Mouse (Mus musculus) CH12.LX (cell line): ENCODE results near the gene Hist1h3a. TPM values are rescaled to one million over a fixed set of nuclear protein-coding genes. Genes with fewer than 3 reads are reported as not detected.

Experiments
- DNase-seq: peaks from one replicate; pipeline ENCODE4 v3.0.0-alpha.2; 2013; ENCODE audit errors: extremely low read depth
- H3K27ac ChIP-seq: 2 replicates; pipeline ENCODE4 v1.5.1; 2012; ENCODE audit warnings: low read depth, mild to moderate bottlenecking, control low read depth, moderate library complexity; ENCODE audit not compliant: insufficient read depth
- H3K27me3 ChIP-seq: replicated peaks from 2 replicates; pipeline ENCODE3; 2012; ENCODE audit warnings: inconsistent platforms
- H3K36me3 ChIP-seq, 2 experiments: replicated peaks in 1 of 2; 2 replicates each; pipeline versions ENCODE3 to v1.6.1; 2012; ENCODE audit warnings: inconsistent platforms in 1 of 2, low read length in 1 of 2, mild to moderate bottlenecking in 1 of 2, mixed read lengths in 1 of 2, moderate library complexity in 1 of 2; ENCODE audit not compliant: control insufficient read depth in 1 of 2, insufficient read depth in 1 of 2
- H3K4me1 ChIP-seq, 2 experiments: 2 replicates each; pipeline ENCODE4 v1.6.1; 2012; ENCODE audit warnings: inconsistent platforms in 1 of 2, moderate library complexity in 1 of 2; ENCODE audit not compliant: insufficient read depth in 2 of 2, control insufficient read depth in 1 of 2
- H3K4me2 ChIP-seq: 2 replicates; pipeline ENCODE4 v1.6.1; 2012; ENCODE audit warnings: low read depth, mild to moderate bottlenecking, control low read depth; ENCODE audit not compliant: poor library complexity, insufficient read depth, severe bottlenecking
- H3K4me3 ChIP-seq, 3 experiments: fragments of 150-350 bp in 1 of 3; sonication (generic) in 1 of 3; replicated peaks in 1 of 3; 2 replicates each; pipeline versions ENCODE3 to v1.5.1; 2011 to 2012; ENCODE audit warnings: low read depth in 2 of 3, low read length in 2 of 3, mild to moderate bottlenecking in 2 of 3, moderate library complexity in 2 of 3, control low read depth in 1 of 3, improper control_type of control experiment in 1 of 3, inconsistent platforms in 1 of 3, mixed read lengths in 1 of 3; ENCODE audit not compliant: poor library complexity in 1 of 3
- H3K79me2 ChIP-seq: replicated peaks from 2 replicates; pipeline ENCODE4 v1.6.1; 2012; ENCODE audit warnings: mild to moderate bottlenecking, moderate library complexity; ENCODE audit not compliant: control insufficient read depth, poor library complexity, insufficient read depth, severe bottlenecking; ENCODE audit errors: extremely low read depth
- H3K9ac ChIP-seq: 2 replicates; pipeline ENCODE4 v1.6.1; 2012; ENCODE audit warnings: low read depth, mild to moderate bottlenecking, control low read depth, moderate library complexity; ENCODE audit not compliant: insufficient read depth
- H3K9me3 ChIP-seq: replicated peaks from 2 replicates; pipeline ENCODE3; 2012; ENCODE audit warnings: low read length, inconsistent platforms, mixed read lengths
- BHLHE40 ChIP-seq: IDR thresholded peaks from 2 replicates; pipeline ENCODE4 v1.6.1; 2011; ENCODE audit warnings: mild to moderate bottlenecking, low read depth, low read length, improper control_type of control experiment
- CHD1 ChIP-seq: IDR thresholded peaks from 2 replicates; pipeline ENCODE4 v1.6.1; 2012; ENCODE audit warnings: low read depth, low read length, improper control_type of control experiment, inconsistent platforms
- CHD2 ChIP-seq: IDR thresholded peaks from 2 replicates; pipeline ENCODE4 v1.6.1; 2011; ENCODE audit warnings: low read length, improper control_type of control experiment
- CTCF ChIP-seq, 2 experiments: IDR thresholded peaks in 1 of 2; conservative IDR thresholded peaks in 1 of 2; 2 replicates each; pipeline ENCODE4 v1.5.1; 2011 to 2012; ENCODE audit warnings: low read depth in 2 of 2, low read length in 2 of 2, improper control_type of control experiment in 1 of 2, inconsistent platforms in 1 of 2, mild to moderate bottlenecking in 1 of 2, moderate library complexity in 1 of 2
- E2F4 ChIP-seq: IDR thresholded peaks from 2 replicates; pipeline ENCODE4 v1.6.1; 2011; ENCODE audit warnings: low read depth, low read length, improper control_type of control experiment; ENCODE audit not compliant: insufficient replicate concordance
- ELF1 ChIP-seq: IDR thresholded peaks from 2 replicates; pipeline ENCODE4 v1.6.1; 2014; ENCODE audit warnings: low read depth, mild to moderate bottlenecking, inconsistent platforms, low read length, improper control_type of control experiment
- EP300 ChIP-seq: IDR thresholded peaks from 2 replicates; pipeline ENCODE4 v1.6.1; 2011; ENCODE audit warnings: low read length, improper control_type of control experiment
- ETS1 ChIP-seq: conservative IDR thresholded peaks from 2 replicates; pipeline ENCODE4 v1.6.1; 2012; ENCODE audit warnings: low read depth, mild to moderate bottlenecking, inconsistent platforms, low read length, improper control_type of control experiment, moderate library complexity
- GABPA ChIP-seq: IDR thresholded peaks from 2 replicates; pipeline ENCODE4 v1.6.1; 2012; ENCODE audit warnings: low read depth, low read length, improper control_type of control experiment, inconsistent platforms; ENCODE audit not compliant: insufficient replicate concordance
- HCFC1 ChIP-seq: IDR thresholded peaks from 2 replicates; pipeline ENCODE4 v1.6.1; 2012; ENCODE audit warnings: low read depth, mild to moderate bottlenecking, inconsistent platforms, low read length, improper control_type of control experiment
- IRF4 ChIP-seq: IDR thresholded peaks from 2 replicates; pipeline ENCODE4 v1.6.1; 2014; ENCODE audit warnings: low read depth, mild to moderate bottlenecking, inconsistent platforms, low read length, improper control_type of control experiment
- JUN ChIP-seq: IDR thresholded peaks from 2 replicates; pipeline ENCODE4 v1.6.1; 2011; ENCODE audit warnings: low read depth, mild to moderate bottlenecking, low read length, improper control_type of control experiment, moderate library complexity; ENCODE audit not compliant: insufficient read depth
- JUND ChIP-seq: conservative IDR thresholded peaks from 2 replicates; pipeline ENCODE4 v1.6.1; 2011; ENCODE audit warnings: low read depth, low read length, improper control_type of control experiment
- KAT2A ChIP-seq: IDR thresholded peaks from 2 replicates; pipeline ENCODE4 v1.6.1; 2012; ENCODE audit warnings: low read length, improper control_type of control experiment, inconsistent platforms; ENCODE audit not compliant: insufficient replicate concordance
- MAFK ChIP-seq: IDR thresholded peaks from 2 replicates; pipeline ENCODE4 v1.6.1; 2011; ENCODE audit warnings: low read length, improper control_type of control experiment; ENCODE audit not compliant: insufficient replicate concordance
- MAX ChIP-seq: IDR thresholded peaks from 2 replicates; pipeline ENCODE4 v1.6.1; 2011; ENCODE audit warnings: low read length, improper control_type of control experiment
- MAZ ChIP-seq: IDR thresholded peaks from 2 replicates; pipeline ENCODE4 v1.6.1; 2012; ENCODE audit warnings: low read depth, mild to moderate bottlenecking, inconsistent platforms, low read length, improper control_type of control experiment, moderate library complexity
- MEF2A ChIP-seq: IDR thresholded peaks from 2 replicates; pipeline ENCODE4 v1.6.1; 2014; ENCODE audit warnings: low read depth, mild to moderate bottlenecking, inconsistent platforms, low read length, improper control_type of control experiment, borderline replicate concordance
- MXI1 ChIP-seq: IDR thresholded peaks from 2 replicates; pipeline ENCODE4 v1.6.1; 2011; ENCODE audit warnings: mild to moderate bottlenecking, low read depth, low read length, improper control_type of control experiment
- MYC ChIP-seq: IDR thresholded peaks from 2 replicates; pipeline ENCODE4 v1.6.1; 2011; ENCODE audit warnings: low read depth, mild to moderate bottlenecking, improper control_type of control experiment, low read length
- NELFE ChIP-seq: IDR thresholded peaks from 2 replicates; pipeline ENCODE4 v1.6.1; 2011; ENCODE audit warnings: low read depth, low read length, improper control_type of control experiment
- NRF1 ChIP-seq: IDR thresholded peaks from 2 replicates; pipeline ENCODE4 v1.6.1; 2014; ENCODE audit warnings: low read depth, mild to moderate bottlenecking, inconsistent platforms, low read length, improper control_type of control experiment, moderate library complexity
- PAX5 ChIP-seq: IDR thresholded peaks from 2 replicates; pipeline ENCODE4 v1.6.1; 2012; ENCODE audit warnings: low read length, inconsistent platforms, mixed read lengths
- POLR2A ChIP-seq: IDR thresholded peaks from 2 replicates; pipeline ENCODE4 v1.6.1; 2011; ENCODE audit warnings: low read depth, mild to moderate bottlenecking, improper control_type of control experiment, low read length
- POLR2AphosphoS2 ChIP-seq: IDR thresholded peaks from 2 replicates; pipeline ENCODE4 v1.6.1; 2011; ENCODE audit warnings: low read depth, low read length, improper control_type of control experiment
- RAD21 ChIP-seq: IDR thresholded peaks from 2 replicates; pipeline ENCODE4 v1.6.1; 2011; ENCODE audit warnings: low read depth, mild to moderate bottlenecking, low read length, improper control_type of control experiment, moderate library complexity
- RCOR1 ChIP-seq: conservative IDR thresholded peaks from 2 replicates; pipeline ENCODE4 v1.6.1; 2012; ENCODE audit warnings: low read depth, mild to moderate bottlenecking, inconsistent platforms, low read length, improper control_type of control experiment
- SIN3A ChIP-seq: IDR thresholded peaks from 2 replicates; pipeline ENCODE4 v1.6.1; 2012; ENCODE audit warnings: low read length, improper control_type of control experiment, inconsistent platforms
- SMC3 ChIP-seq: IDR thresholded peaks from 2 replicates; pipeline ENCODE4 v1.6.1; 2011; ENCODE audit warnings: low read depth, low read length, improper control_type of control experiment
- TBP ChIP-seq: conservative IDR thresholded peaks from 2 replicates; pipeline ENCODE4 v1.6.1; 2011; ENCODE audit warnings: low read depth, low read length, improper control_type of control experiment
- TCF12 ChIP-seq: IDR thresholded peaks from 2 replicates; pipeline ENCODE4 v1.6.1; 2014; ENCODE audit warnings: low read depth, mild to moderate bottlenecking, inconsistent platforms, low read length, improper control_type of control experiment
- UBTF ChIP-seq: IDR thresholded peaks from 2 replicates; pipeline ENCODE4 v1.6.1; 2012; ENCODE audit warnings: low read depth, mild to moderate bottlenecking, inconsistent platforms, low read length, improper control_type of control experiment, moderate library complexity
- USF1 ChIP-seq: IDR thresholded peaks from 2 replicates; pipeline ENCODE4 v1.6.1; 2014; ENCODE audit warnings: low read depth, mild to moderate bottlenecking, inconsistent platforms, low read length, improper control_type of control experiment
- USF2 ChIP-seq: conservative IDR thresholded peaks from 2 replicates; pipeline ENCODE4 v1.6.1; 2011; ENCODE audit warnings: low read depth, low read length, improper control_type of control experiment
- ZC3H11A ChIP-seq: IDR thresholded peaks from 2 replicates; pipeline ENCODE4 v1.6.1; 2012; ENCODE audit warnings: low read depth, mild to moderate bottlenecking, inconsistent platforms, low read length, improper control_type of control experiment
- ZKSCAN1 ChIP-seq: IDR thresholded peaks from 2 replicates; pipeline ENCODE4 v1.6.1; 2012; ENCODE audit warnings: low read depth, inconsistent platforms, low read length, improper control_type of control experiment, borderline replicate concordance
- ZMIZ1 ChIP-seq: IDR thresholded peaks from 2 replicates; pipeline ENCODE4 v1.6.1; 2012; ENCODE audit warnings: low read depth, mild to moderate bottlenecking, inconsistent platforms, low read length, improper control_type of control experiment
- ZNF384 ChIP-seq: IDR thresholded peaks from 2 replicates; pipeline ENCODE4 v1.6.1; 2012; ENCODE audit warnings: low read depth, low read length, improper control_type of control experiment, inconsistent platforms
- dilution Hi-C: fragments of 300-500 bp; cut with MboI; formaldehyde crosslinking; loops from 2 replicates; pipeline ENCODE4 v1.14.3; 2020; ENCODE audit warnings: low sequenced_read_pairs; ENCODE audit not compliant: extremely low pct_unique_long_range_greater_than_20kb, extremely low pct_ligation_motif_present
- in situ Hi-C: fragments of 300-500 bp; cut with MboI; formaldehyde crosslinking; loops from 3 replicates; pipeline ENCODE4 v1.14.3; 2019; ENCODE audit warnings: low sequenced_read_pairs, low pct_ligation_motif_present, low pct_unique_long_range_greater_than_20kb, mixed read lengths
- polyA plus RNA-seq: library from polyadenylated mRNA; unstranded; fragments of >175 nt; gene quantifications from 2 replicates; pipeline ENCODE4 v1.2.1, GENCODE M21; 2012; ENCODE audit warnings: low read depth; ENCODE audit not compliant: insufficient read length
- total RNA-seq, 2 experiments: library from RNA; depleted of rRNA; stranded (reverse); fragments of 300-350 nt in 1 of 2; fragments of >200 nt in 1 of 2; gene quantifications; 2 replicates each; pipeline ENCODE4 v1.2.3; 2012 to 2014

The Hist1h3a gene
- total and polyA plus RNA-seq, 3 experiments = 3.2 to 1,392 (median 78.5) TPM

DNA sequence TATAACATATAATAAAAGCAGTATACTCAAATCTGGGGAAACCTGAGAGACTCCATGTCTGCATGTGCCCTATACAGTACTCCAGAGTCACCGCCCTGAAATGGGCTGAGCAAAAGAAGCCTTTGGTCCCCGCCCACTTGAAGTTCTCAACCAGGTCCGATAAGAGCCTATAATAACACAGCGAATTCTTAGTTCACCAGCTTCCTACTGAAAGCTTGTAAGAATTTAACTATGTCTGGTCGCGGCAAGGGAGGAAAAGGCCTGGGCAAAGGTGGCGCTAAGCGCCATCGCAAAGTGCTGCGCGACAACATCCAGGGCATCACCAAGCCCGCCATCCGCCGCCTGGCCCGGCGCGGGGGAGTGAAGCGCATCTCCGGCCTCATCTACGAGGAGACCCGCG, 5.4 kb downstream of the Hist1h3a start, which contains the start of gene Hist1h4b:
TSS of gene Hist1h4b (plus strand) at position 224 of the 400 bp plus-strand sequence.
- dilution Hi-C loops (no loop called here), in situ Hi-C loops (loop anchor here (25.0 kb wide), 1 partner anchor 1719 kb away; the partner anchor contains the start of genes Hist1h2ag, Hist1h2ah, Hist1h2bj and Hist1h2bk)
- Histone ChIP-seq H3K9me3 (no peaks in the 10 kb centered on the region), H3K36me3 (no peaks in the 10 kb centered on the region), H3K27me3 (no peaks in the 10 kb centered on the region), H3K4me1 (peaks cover 3 to 44% of the 10 kb centered on the region in 2 experiments; a peak in 3 of 4 replicates), H3K4me3 (peak within 1 kb of the TSS; percentile 1 to 51 (median 35)), H3K79me2 (no peaks in the 10 kb centered on the region), H3K4me2 (peak within 1 kb of the TSS; percentile 98), H3K27ac (peak within 1 kb of the TSS; percentile 86), H3K9ac (peak within 1 kb of the TSS; percentile 90)
- DNase-seq = peak; percentile 97
- TF ChIP-seq ZKSCAN1 (no peak), NRF1 (no peak), CHD2 (no peak), SIN3A (peak; percentile 89; the same call in 1 of the 2 replicates), RAD21 (no peak), MAZ (no peak), RCOR1 (peak; percentile 92), E2F4 (peak; percentile 82; the same call in 1 of the 2 replicates), BHLHE40 (peak; percentile 55; the same call in 1 of the 2 replicates), TCF12 (peak; percentile 89), POLR2AphosphoS2 (peak; percentile 98), ETS1 (no peak), SMC3 (no peak), ELF1 (no peak), MAFK (no peak), POLR2A (peak; percentile 98; the same call in 1 of the 2 replicates), HCFC1 (peak; percentile 83), NELFE (peak; percentile 100), GABPA (no peak), USF1 (no peak), JUN (no peak), JUND (no peak), KAT2A (no peak), MYC (peak; percentile 26; the same call in 1 of the 2 replicates), PAX5 (no peak), CHD1 (no peak), MAX (no peak), UBTF (no peak; the same call in none of the 2 replicates), IRF4 (no peak; the same call in 1 of the 2 replicates), MXI1 (no peak; the same call in 1 of the 2 replicates), ZNF384 (no peak), ZC3H11A (no peak), CTCF (conservative IDR thresholded peaks at IDR 0.05 in 1 of 2, IDR thresholded peaks at IDR 0.05 in 1 of 2; ENCODE audit: low read depth in 2 of 2, low read length in 2 of 2) (no peak), MEF2A (peak; percentile 15; the same call in 1 of the 2 replicates), EP300 (no peak), ZMIZ1 (peak; percentile 99), USF2 (no peak), TBP (peak; percentile 99)
